Mouse (Mus musculus) neural tube, embryonic 13.5 days (tissue): ENCODE data around the gene Fcho1. TPM values are rescaled to one million over a fixed set of nuclear protein-coding genes. Genes with fewer than 3 reads are reported as not detected.

Experiments
- ATAC-seq: fragments of 200-750 bp; cut with Nextera tagmentation; 2 replicates; pipeline ENCODE4 v1.8.0; 2017; ENCODE audit warnings: low read depth, mild to moderate bottlenecking, moderate TSS enrichment, moderate library complexity
- H3K27ac ChIP-seq: fragments of 300-500 bp; sonication (generic); replicated peaks from 2 replicates; pipeline ENCODE4 v1.5.1; 2015; ENCODE audit warnings: moderate library complexity, mild to moderate bottlenecking, inconsistent platforms
- H3K27me3 ChIP-seq: fragments of 300-500 bp; sonication (generic); 2 replicates; pipeline ENCODE4 v1.6.1; 2015; ENCODE audit warnings: mild to moderate bottlenecking, inconsistent platforms
- H3K36me3 ChIP-seq: fragments of 300-500 bp; sonication (generic); 2 replicates; pipeline ENCODE4 v1.6.1; 2015; ENCODE audit warnings: mild to moderate bottlenecking, inconsistent platforms
- H3K4me1 ChIP-seq: fragments of 300-500 bp; sonication (generic); replicated peaks from 2 replicates; pipeline ENCODE4 v1.6.1; 2015; ENCODE audit warnings: inconsistent platforms
- H3K4me2 ChIP-seq: fragments of 300-500 bp; sonication (generic); 2 replicates; pipeline ENCODE4 v1.6.1; 2015; ENCODE audit warnings: inconsistent platforms, mild to moderate bottlenecking, moderate library complexity
- H3K4me3 ChIP-seq: fragments of 300-500 bp; sonication (generic); 2 replicates; pipeline ENCODE4 v1.5.1; 2015; ENCODE audit warnings: mild to moderate bottlenecking, inconsistent platforms
- H3K9ac ChIP-seq: fragments of 300-500 bp; sonication (generic); 2 replicates; pipeline ENCODE4 v1.6.1; 2015; ENCODE audit warnings: moderate library complexity, mild to moderate bottlenecking, inconsistent platforms
- H3K9me3 ChIP-seq: fragments of 300-500 bp; sonication (generic); 2 replicates; pipeline ENCODE4 v1.6.1; 2016; ENCODE audit warnings: inconsistent platforms
- WGBS: fragments of 180-500 bp; shearing (Covaris S2); methylation state at CpG from one replicate; pipeline ENCODE4 v1.1.7; 2015; 5-methylcytosine and 5-hydroxymethylcytosine counted together
- polyA plus RNA-seq: library from polyadenylated mRNA; unstranded; fragments of >200 nt; fragmentation: Nextera tagmentation; extraction: Ambion mirVana; gene quantifications from 2 replicates; pipeline ENCODE4 v1.2.1, GENCODE M21; 2015

The Fcho1 gene
- polyA plus RNA-seq, 1 experiment from 2014 or later: 55.0 TPM

- peak overlapping the region; percentile 85 for H3K27ac ChIP-seq
- WGBS: 32% methylated on average over 5 of the region's 5 CpGs
- no peak overlapping the region for H3K4me3 ChIP-seq
- H3K4me2 ChIP-seq: peak overlapping the region; percentile 43
- peak overlapping the region; percentile 64 for H3K9ac ChIP-seq
- no peak for ATAC-seq
- peaks cover 40% of the 10 kb centered on the region for H3K27me3 ChIP-seq
- H3K9me3 ChIP-seq: no peaks in the 10 kb centered on the region
- peaks cover 21% of the 10 kb centered on the region for H3K36me3 ChIP-seq
- peaks cover 54% of the 10 kb centered on the region for H3K4me1 ChIP-seq
Observed at GRCm38 (mm10) chr8:71667256-71667655, 58.3 kb downstream of the Fcho1 start.

GRCm38 (mm10) chr8:71666855-71667254, 58.7 kb downstream of the Fcho1 start:
- Histone ChIP-seq H3K9me3 (no peaks in the 10 kb centered on the region), H3K4me1 (peaks cover 50% of the 10 kb centered on the region), H3K4me2 (peak overlapping the region; percentile 43; the same call in 1 of the 2 replicates), H3K27me3 (peaks cover 44% of the 10 kb centered on the region), H3K27ac (peak overlapping the region; percentile 85), H3K36me3 (peaks cover 24% of the 10 kb centered on the region), H3K4me3 (no peak overlapping the region), H3K9ac (peak overlapping the region; percentile 64; the same call in 1 of the 2 replicates)
- 19% methylated on average over 1 of the region's 1 CpGs for WGBS
- no peak for ATAC-seq

- H3K27me3 ChIP-seq: peaks cover 45% of the 10 kb centered on the region
- no peak for ATAC-seq
- H3K27ac ChIP-seq: no peak overlapping the region
- H3K36me3 ChIP-seq: peaks cover 30% of the 10 kb centered on the region
- WGBS: 5% methylated on average over 22 of the region's 22 CpGs
- no peaks in the 10 kb centered on the region for H3K9me3 ChIP-seq
- peaks cover 50% of the 10 kb centered on the region for H3K4me1 ChIP-seq
- H3K4me2 ChIP-seq: peak overlapping the region; percentile 29
- no peak overlapping the region for H3K9ac ChIP-seq
- no peak overlapping the region for H3K4me3 ChIP-seq
Observed at GRCm38 (mm10) chr8:71665331-71666130, 60.0 kb downstream of the Fcho1 start.

DNA sequence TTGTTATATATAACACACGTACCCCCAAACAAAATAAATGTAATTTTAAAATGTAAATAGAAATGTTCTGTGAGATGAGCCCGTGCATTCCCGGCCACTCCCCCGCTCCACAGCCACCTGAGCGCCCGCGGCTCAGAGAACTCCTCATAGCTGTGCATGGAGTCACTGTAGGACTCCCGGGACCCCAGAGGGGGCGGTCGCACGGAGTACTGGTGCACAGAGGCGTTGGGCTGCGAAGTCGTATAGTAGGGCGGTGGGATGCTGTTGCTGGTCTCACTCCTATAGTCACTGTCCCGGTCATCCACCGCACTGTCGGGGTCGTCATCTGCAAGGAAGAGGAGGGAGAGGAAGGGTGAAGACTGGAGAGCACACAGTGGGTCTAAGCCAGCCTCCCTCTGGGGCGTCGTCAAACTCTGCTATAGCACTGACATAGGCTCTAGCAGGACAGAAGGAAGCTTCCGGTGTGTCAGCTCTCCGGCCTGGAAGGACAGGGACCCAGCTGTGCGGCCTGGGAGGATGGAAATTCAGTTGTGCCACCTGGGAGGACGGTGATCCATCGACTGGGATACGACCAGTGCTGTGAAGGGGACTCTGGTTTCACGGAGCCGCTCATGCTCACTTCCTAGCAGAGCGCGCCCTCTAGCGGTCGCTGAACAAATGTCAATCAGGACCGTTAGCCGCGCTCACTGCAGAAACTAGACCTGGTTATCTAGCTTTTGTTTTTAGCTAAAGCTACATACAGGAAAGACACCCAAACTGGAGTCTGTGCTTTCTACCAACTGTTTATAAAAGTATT, 65.0 kb downstream of the Fcho1 start:
- WGBS: 8% methylated on average over 36 of the region's 36 CpGs
- Histone ChIP-seq H3K27me3 (peaks cover 76% of the 10 kb centered on the region), H3K9me3 (no peaks in the 10 kb centered on the region), H3K9ac (no peak overlapping the region), H3K27ac (no peak overlapping the region), H3K36me3 (peaks cover 65% of the 10 kb centered on the region), H3K4me1 (peaks cover under 1% of the 10 kb centered on the region; the same call in 1 of the 2 replicates), H3K4me3 (no peak overlapping the region), H3K4me2 (no peak overlapping the region)
- peak; percentile 52 for ATAC-seq

DNA sequence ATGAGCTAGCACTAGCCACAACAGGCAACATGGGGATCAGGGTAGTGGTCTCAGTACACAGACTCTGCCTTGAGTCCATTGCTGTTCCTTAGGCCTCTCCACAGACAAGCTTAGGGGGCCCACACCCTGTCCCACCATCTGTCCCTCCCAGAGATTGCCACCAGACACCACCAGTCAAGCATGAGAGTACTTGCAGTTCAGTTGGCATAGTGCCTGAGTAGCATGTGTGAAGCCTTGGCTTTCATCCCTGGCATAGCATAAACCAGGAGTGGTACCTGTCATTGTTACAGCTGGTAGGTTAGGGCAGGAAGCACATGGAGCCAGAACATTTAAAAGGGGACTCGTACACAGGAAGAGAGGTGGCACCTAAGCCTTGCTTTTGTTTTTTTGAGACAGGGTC, 65.8 kb downstream of the Fcho1 start:
- no peaks in the 10 kb centered on the region for H3K9me3 ChIP-seq
- H3K27me3 ChIP-seq: peaks cover 84% of the 10 kb centered on the region
- peaks cover 68% of the 10 kb centered on the region for H3K36me3 ChIP-seq
- no peak overlapping the region for H3K27ac ChIP-seq
- no peak overlapping the region for H3K4me2 ChIP-seq
- no peak for ATAC-seq
- H3K9ac ChIP-seq: no peak overlapping the region
- 78% methylated on average over 1 of the region's 1 CpGs for WGBS
- no peak overlapping the region for H3K4me3 ChIP-seq
- H3K4me1 ChIP-seq: 0 out of 2 replicates have a peak, but pooled peaks cover 2% of the 10 kb centered on the region

GRCm38 (mm10) chr8:71658515-71659049, 66.9 kb downstream of the Fcho1 start:
- Histone ChIP-seq H3K9ac (no peak overlapping the region), H3K4me1 (0 out of 2 replicates have a peak, but pooled peaks cover 4% of the 10 kb centered on the region), H3K9me3 (no peaks in the 10 kb centered on the region), H3K27ac (no peak overlapping the region), H3K27me3 (peaks cover 86% of the 10 kb centered on the region), H3K36me3 (peaks cover 71% of the 10 kb centered on the region), H3K4me3 (no peak overlapping the region), H3K4me2 (no peak overlapping the region)
- WGBS: 30% methylated on average over 17 of the region's 17 CpGs
- ATAC-seq: no peak

Other genes starting within 250 kb of the Fcho1 start
- 6.1 and 7.8 TPM in 2 replicates for gene Ano8, start 239.8 kb downstream of the Fcho1 start, polyA plus RNA-seq
- gene Gtpbp3, start 237.6 kb downstream of the Fcho1 start, polyA plus RNA-seq: 12.0 and 15.5 TPM in 2 replicates
- 20.8 and 22.2 TPM in 2 replicates for gene Plvap, start 214.0 kb downstream of the Fcho1 start, polyA plus RNA-seq
- gene Ccdc194, start 200.0 kb downstream of the Fcho1 start, polyA plus RNA-seq: 0.17 and 0.24 TPM in 2 replicates
- gene Bst2, start 188.3 kb downstream of the Fcho1 start, polyA plus RNA-seq: 16.0 and 23.4 TPM in 2 replicates
- gene Mvb12a, start 182.8 kb downstream of the Fcho1 start, polyA plus RNA-seq: 56.2 and 60.7 TPM in 2 replicates
- gene Tmem221, start 166.8 kb downstream of the Fcho1 start, polyA plus RNA-seq: 0.25 TPM in 1 of 2 replicates, not detected in the other
- gene Nxnl1, start 159.1 kb downstream of the Fcho1 start, polyA plus RNA-seq: not detected in 2 replicates
- 81.7 and 82.0 TPM in 2 replicates for gene Slc27a1, start 156.8 kb downstream of the Fcho1 start, polyA plus RNA-seq
- 191 and 213 TPM in 2 replicates for gene Pgls, start 133.5 kb downstream of the Fcho1 start, polyA plus RNA-seq
- gene Fam129c, start 128.1 kb downstream of the Fcho1 start, polyA plus RNA-seq: 7.8 and 8.5 TPM in 2 replicates
- 66.8 and 67.2 TPM in 2 replicates for gene Colgalt1, start 114.7 kb downstream of the Fcho1 start, polyA plus RNA-seq
- 16.6 and 17.7 TPM in 2 replicates for gene Unc13a, start 54.0 kb downstream of the Fcho1 start, polyA plus RNA-seq
- 3.9 and 4.0 TPM in 2 replicates for gene Jak3, start 49.4 kb downstream of the Fcho1 start, polyA plus RNA-seq
- gene Insl3, start 36.5 kb downstream of the Fcho1 start, polyA plus RNA-seq: 0.46 and 1.0 TPM in 2 replicates
- gene B3gnt3, start 23.9 kb downstream of the Fcho1 start, polyA plus RNA-seq: 0.42 and 0.59 TPM in 2 replicates
- gene Zfp709, start 156.3 kb upstream of the Fcho1 start, polyA plus RNA-seq: 5.9 and 7.0 TPM in 2 replicates
- 12.5 and 15.0 TPM in 2 replicates for gene Zfp882, start 182.9 kb upstream of the Fcho1 start, polyA plus RNA-seq
- 32.4 and 37.9 TPM in 2 replicates for gene Zfp617, start 182.9 kb upstream of the Fcho1 start, polyA plus RNA-seq
- gene Zfp961, start 225.3 kb upstream of the Fcho1 start, polyA plus RNA-seq: 16.6 and 18.1 TPM in 2 replicates